Mouse (Mus musculus) ovary, postnatal 10 days (tissue): ENCODE results near the gene Rapgef2.

Experiments used
- DNase-seq: peaks from one replicate; pipeline ENCODE4 v3.0.0; 2022; ENCODE audit warnings: low spot score

The Rapgef2 gene

GRCm38 (mm10) chr3:79286376-79287107, at the start of gene Rapgef2:
Gene Rapgef2, minus strand, starts transcription at chr3:79286517.
- peak; percentile 58 for DNase-seq

GRCm38 (mm10) chr3:79333643-79334200, 47.4 kb upstream of the Rapgef2 start:
- no peak for DNase-seq

GRCm38 (mm10) chr3:79333051-79333450, 46.7 kb upstream of the Rapgef2 start:
- no peak for DNase-seq

DNA sequence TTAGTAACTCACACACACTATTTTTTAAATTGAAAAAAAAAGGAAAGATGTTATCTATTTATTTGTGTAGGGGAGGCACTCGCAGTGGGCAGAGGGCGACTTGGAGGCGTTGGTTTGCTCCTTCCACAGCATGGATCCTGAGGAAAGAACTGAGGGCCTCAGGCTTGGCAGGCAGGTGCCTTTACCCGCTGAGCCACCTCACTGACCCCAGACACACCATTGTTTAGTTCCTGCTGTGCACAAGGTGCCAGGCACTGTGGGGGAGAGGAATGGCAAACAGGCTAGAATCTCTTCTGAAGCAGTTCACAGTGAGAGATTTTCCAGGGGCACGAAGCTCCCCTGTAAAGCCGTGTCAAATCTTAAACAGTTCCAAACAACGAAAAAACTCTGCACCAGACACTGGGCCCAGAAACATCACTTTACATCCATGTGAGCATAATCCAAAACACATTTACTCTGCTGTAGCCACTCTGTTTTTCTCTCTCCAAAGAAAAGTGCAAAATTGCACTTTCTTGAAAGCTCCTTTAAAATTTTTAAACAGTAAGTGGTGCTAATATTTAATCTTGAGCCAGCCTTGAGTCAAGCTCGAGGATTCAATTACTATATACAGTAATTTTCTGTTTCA, 43.5 kb upstream of the Rapgef2 start:
- DNase-seq, result no peak

GRCm38 (mm10) chr3:79324697-79325526, 38.6 kb upstream of the Rapgef2 start:
- DNase-seq, result no peak

DNA sequence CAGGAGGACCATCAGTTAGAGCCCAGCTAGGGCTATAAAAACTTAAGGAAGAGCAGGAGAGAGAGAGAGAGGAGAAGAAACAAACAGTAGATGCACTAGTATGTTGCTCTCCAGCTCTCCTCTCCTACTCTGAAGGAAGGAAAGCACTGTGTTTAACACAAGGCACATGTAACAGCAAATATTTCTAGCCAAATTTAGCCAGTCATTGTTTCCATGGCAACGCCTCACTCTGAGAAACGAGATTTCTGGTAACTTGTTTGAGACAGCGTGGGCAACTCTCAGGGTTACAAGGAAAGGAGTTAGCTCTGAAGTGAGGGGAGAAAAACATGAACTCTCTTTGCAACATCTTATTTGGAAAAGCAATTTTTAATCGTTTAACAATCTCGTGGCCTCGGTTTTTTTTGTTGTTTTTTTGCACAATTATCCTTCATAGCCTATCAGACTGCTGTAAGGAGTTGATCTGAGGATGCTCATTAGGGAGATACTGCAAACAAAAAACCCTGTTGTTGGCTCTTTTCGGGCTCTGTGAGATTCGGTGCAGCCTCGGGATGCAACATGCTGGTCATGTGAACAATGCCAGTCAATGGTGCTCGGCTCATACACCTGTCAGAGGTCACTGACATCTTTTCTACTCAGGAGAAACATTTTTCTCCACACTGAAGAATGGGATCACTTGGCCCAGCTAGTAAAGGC, 27.8 kb upstream of the Rapgef2 start:
- no peak for DNase-seq

DNA sequence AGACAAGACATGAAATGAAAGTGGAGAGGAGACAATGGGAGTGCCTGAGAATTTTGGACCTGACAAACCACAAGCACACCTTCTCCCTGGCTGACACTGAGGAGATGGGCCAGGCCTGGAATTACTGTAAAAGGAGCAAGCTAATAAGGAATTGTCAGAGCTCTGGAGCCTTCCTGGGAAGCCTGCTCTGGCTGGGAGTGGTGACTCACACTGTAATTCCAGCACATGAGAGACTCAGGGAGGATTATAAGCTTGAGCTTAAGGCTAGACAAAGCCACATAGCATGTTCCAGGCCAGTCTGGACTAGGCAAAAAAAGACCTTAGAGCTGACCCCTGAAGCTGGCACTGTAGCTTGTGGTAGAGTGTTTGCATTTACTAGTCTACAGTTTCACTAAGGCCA, 25.6 kb upstream of the Rapgef2 start:
- DNase-seq, result no peak

DNA sequence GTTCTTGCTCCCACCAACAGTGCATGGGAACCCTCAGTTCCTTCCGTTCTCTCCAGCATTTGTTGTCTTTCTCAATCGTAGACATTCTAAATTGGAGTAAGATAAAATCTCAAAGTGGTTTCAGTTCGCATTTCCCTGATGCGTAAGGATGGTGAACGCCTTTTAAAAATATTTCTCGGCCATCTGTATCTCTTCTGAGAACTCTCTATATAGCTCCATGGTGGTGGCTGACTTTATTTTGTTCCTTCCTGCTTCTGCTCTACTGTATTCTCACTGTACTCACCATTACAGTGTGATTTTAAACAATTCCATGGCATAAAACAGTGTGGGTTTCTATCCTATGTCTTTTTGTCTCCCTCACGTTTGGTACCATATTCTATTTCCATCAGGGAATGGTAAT, 23.9 kb upstream of the Rapgef2 start:
- DNase-seq, result no peak

DNA sequence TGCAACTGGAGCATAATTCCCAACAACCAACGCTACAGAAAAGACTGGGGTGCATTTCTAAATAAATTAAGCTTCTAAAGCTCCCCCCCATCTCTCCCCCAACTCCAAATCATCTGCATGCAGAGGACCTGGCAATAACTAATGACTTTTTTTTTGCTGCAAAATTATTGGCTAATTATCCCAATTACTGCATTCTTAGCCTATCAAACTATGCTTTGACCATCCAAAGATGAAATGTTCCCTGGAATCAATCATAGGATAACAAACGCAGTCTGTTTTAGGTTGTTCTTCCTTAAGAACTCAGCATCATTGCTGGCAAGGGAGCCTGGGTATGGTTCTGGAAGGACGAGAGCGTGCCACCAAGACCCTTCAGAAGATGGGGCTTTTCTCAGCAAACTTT, 22.3 kb upstream of the Rapgef2 start:
- DNase-seq, result no peak

GRCm38 (mm10) chr3:79299401-79299800, 13.1 kb upstream of the Rapgef2 start:
- no peak for DNase-seq

DNA sequence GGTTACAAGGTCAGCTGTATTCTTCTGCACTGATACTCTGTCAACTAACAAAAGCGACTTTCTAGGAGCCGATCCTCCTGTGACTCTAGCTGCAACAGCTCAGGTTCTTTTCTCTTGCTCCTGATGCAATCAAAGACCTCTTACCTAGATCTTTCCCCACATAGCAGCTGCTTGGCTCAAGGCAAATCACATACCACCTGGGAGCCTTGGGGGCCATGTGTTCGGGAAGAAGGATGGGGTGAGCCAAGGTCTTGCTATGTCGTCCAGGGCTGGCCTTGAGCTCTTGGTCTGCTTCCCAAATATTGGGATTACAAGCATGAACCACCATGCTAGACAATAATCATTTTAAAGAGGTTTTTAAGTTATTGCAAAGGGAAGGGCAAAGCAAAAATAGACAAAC, 11.0 kb upstream of the Rapgef2 start:
- no peak for DNase-seq

DNA sequence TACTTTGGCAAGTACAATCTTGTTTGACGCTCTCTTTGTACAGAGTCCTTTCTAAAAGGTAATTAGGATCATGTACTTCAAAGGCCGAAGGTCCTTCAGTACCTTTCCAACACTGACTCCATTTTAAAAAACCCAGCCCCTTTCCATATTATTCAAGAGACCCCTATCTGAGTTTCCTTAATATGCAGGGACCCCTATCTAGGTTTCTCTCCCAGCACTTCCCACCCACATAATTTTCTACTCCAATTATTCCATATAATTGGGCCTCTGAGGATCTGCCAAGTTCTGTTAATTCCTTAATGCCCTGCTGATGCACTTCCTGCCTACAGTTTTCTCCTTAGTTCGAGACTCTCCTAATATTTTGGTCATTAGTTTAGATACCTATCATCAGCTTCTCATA, 10.3 kb upstream of the Rapgef2 start:
- DNase-seq, result no peak

GRCm38 (mm10) chr3:79296049-79296448, 9.7 kb upstream of the Rapgef2 start:
- no peak for DNase-seq

- no peak for DNase-seq
Measured at GRCm38 (mm10) chr3:79294701-79295100, 8.4 kb upstream of the Rapgef2 start.

- DNase-seq, result no peak
Measured at GRCm38 (mm10) chr3:79293023-79293422, 6.7 kb upstream of the Rapgef2 start.

- DNase-seq, result no peak
Measured at GRCm38 (mm10) chr3:79289050-79289449, 2.7 kb upstream of the Rapgef2 start.

- DNase-seq, result no peak
Measured at GRCm38 (mm10) chr3:79287699-79288458, 1.6 kb upstream of the Rapgef2 start.

GRCm38 (mm10) chr3:79287108-79287576, 825 bp upstream of the Rapgef2 start:
- DNase-seq, result peak; percentile 80

DNA sequence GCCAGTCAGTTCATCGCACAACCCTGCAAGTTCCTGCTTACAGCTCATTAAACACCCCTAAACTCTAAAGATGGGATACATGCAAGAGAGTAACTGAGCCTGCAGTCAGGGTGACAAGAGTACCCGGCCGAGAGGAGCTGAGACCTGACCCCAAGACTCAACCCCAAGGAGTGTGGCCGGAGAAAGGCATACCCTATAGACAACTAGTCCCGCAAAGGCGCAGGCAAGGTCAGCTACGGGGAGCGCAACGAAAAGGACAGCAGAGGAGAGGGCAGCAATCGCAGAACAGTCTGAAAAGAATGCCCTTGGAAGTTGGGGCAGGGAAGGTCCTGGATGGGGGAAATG, 314 bp downstream of the Rapgef2 start:
- DNase-seq, result no peak

GRCm38 (mm10) chr3:79285097-79285675, 1.1 kb downstream of the Rapgef2 start:
- DNase-seq, result no peak

DNA sequence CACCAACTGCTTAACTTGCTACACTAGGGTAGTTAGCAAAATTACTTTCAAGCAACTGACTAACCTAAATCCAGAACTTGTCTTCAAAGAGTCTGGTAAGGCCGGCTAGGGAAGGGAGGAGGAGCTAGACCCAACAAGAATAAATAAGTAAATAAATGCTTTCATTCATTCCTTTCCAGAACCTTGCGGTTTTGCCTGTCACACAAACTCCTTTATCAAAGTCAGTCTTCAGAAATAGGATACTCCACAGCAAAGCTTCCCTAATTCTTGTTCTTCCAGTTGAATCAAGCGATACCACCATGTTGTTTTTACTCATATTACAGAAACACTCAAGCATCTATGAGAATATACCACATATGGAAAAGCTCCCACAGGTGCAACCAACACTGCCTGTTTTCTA, 2.3 kb downstream of the Rapgef2 start:
- no peak for DNase-seq
